Mouse (Mus musculus): ENCODE data around the gene Tmem139. TPM values are rescaled to one million over a fixed set of nuclear protein-coding genes. Genes with fewer than 3 reads are reported as not detected.

The Tmem139 gene
- 0.81 and 1.4 TPM in 2 replicates for polyA plus RNA-seq (2016; fragmentation: Nextera tagmentation; extraction: Ambion mirVana)

DNA sequence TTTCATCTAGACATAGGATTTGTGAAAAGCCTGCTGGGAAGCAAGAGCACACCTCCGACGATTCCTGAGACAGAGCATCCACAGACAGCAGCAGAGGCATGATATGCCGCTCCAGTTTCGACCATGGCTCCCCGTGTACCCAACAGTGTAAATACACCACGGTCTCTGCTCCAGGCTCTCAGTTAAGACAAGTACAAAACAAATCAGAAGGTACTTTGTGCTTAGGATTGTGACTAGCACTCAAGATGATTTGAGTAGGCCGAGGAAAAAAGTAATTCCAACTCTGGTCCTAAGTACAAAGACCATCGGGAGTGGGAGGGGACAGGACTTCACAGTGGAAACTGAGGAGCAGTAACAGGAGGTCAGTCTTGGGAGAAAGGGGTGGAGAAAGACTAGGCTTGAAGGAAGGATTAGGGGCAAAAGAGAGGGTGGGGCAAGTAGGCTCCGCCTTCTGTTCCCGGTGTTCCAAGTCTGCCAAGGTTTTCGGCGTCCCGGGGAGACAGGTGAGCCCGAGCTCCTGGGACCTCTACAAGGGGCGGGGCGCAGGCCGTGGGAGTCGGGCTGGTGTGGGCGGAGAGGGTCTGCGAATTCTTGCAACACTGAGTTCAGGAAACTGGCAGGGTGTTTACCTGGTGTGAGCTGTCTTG is at the start of gene Tmem139:
Gene Tmem139 (plus strand): TSS at position 447 of the 647 bp plus-strand sequence.
- Histone ChIP-seq H3K4me1 (peaks cover 3% of the 10 kb centered on the region), H3K9me3 (replicated peaks) (no peaks in the 10 kb centered on the region), H3K27me3 (no peaks in the 10 kb centered on the region; the same call in 1 of the 2 replicates), H3K4me3 (no peak within 1 kb of the TSS), H3K27ac (no peak within 1 kb of the TSS), H3K36me3 (no peaks in the 10 kb centered on the region), H3K9ac (no peak within 1 kb of the TSS; the same call in 1 of the 2 replicates), H3K4me2 (replicated peaks) (peak within 1 kb of the TSS; percentile 30)
- no peak for ATAC-seq (ENCODE audit: low FRiP score)
- 18% methylated on average over 20 of the region's 20 CpGs for WGBS

DNA sequence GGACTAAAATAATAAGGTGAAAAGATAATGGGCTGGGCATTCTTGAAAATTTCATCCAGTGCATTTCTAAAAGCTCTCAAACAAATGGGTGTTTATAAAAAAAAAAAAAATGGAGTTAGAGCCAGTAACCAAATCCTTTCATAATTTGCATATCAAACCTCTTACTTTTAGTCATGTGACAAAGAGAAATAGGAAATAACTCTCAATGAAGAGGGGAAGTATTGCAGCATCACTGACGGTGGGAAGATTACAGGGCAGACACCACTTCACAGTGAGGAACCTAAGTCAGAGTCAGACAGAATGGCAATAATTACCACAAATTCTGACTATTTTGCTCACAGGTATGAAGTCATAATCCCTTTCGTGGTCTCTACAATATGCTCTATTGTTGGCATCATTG is 46.7 kb upstream of the Tmem139 start, which contains the start of gene Tas2r144:
Gene Tas2r144 (plus strand): TSS at position 301 of the 400 bp plus-strand sequence.
- Histone ChIP-seq H3K9ac (no peak within 1 kb of the TSS), H3K27ac (no peak within 1 kb of the TSS), H3K36me3 (no peaks in the 10 kb centered on the region), H3K4me1 (no peaks in the 10 kb centered on the region), H3K9me3 (replicated peaks) (no peaks in the 10 kb centered on the region), H3K4me3 (no peak within 1 kb of the TSS), H3K27me3 (no peaks in the 10 kb centered on the region), H3K4me2 (replicated peaks) (no peak within 1 kb of the TSS)
- no peak for ATAC-seq (ENCODE audit: low FRiP score)
- WGBS: 85% methylated on average over 2 of the region's 2 CpGs

- no peak overlapping the region for H3K27ac ChIP-seq
- no peak overlapping the region for H3K4me3 ChIP-seq
- no peak overlapping the region for H3K9ac ChIP-seq
- no peaks in the 10 kb centered on the region for H3K27me3 ChIP-seq
- H3K4me2 ChIP-seq (replicated peaks): no peak overlapping the region
- H3K4me1 ChIP-seq: no peaks in the 10 kb centered on the region
- 63% methylated on average over 3 of the region's 3 CpGs for WGBS
- no peaks in the 10 kb centered on the region for H3K36me3 ChIP-seq
- no peaks in the 10 kb centered on the region for H3K9me3 ChIP-seq (replicated peaks)
- ATAC-seq (ENCODE audit: low FRiP score): no peak
These were observed 39.5 kb upstream of the Tmem139 start for GRCm38 (mm10) chr6:42222286-42222685.

GRCm38 (mm10) chr6:42225046-42225445 is 36.7 kb upstream of the Tmem139 start:
- H3K27me3 ChIP-seq: no peaks in the 10 kb centered on the region
- H3K4me3 ChIP-seq: no peak overlapping the region
- no peaks in the 10 kb centered on the region for H3K36me3 ChIP-seq
- no peaks in the 10 kb centered on the region for H3K4me1 ChIP-seq
- no peaks in the 10 kb centered on the region for H3K9me3 ChIP-seq (replicated peaks)
- 83% methylated on average over 4 of the region's 4 CpGs for WGBS
- H3K4me2 ChIP-seq (replicated peaks): no peak overlapping the region
- no peak for ATAC-seq (ENCODE audit: low FRiP score)
- H3K9ac ChIP-seq: no peak overlapping the region
- H3K27ac ChIP-seq: no peak overlapping the region

GRCm38 (mm10) chr6:42227240-42228101 is 34.3 kb upstream of the Tmem139 start:
- Histone ChIP-seq H3K4me1 (no peaks in the 10 kb centered on the region), H3K4me3 (no peak overlapping the region), H3K27ac (no peak overlapping the region), H3K27me3 (no peaks in the 10 kb centered on the region), H3K9ac (no peak overlapping the region), H3K4me2 (replicated peaks) (no peak overlapping the region), H3K9me3 (replicated peaks) (no peaks in the 10 kb centered on the region), H3K36me3 (no peaks in the 10 kb centered on the region)
- 36% methylated on average over 17 of the region's 17 CpGs for WGBS
- no peak for ATAC-seq (ENCODE audit: low FRiP score)

- H3K9me3 ChIP-seq (replicated peaks): no peaks in the 10 kb centered on the region
- H3K9ac ChIP-seq: no peak overlapping the region
- no peaks in the 10 kb centered on the region for H3K4me1 ChIP-seq
- no peaks in the 10 kb centered on the region for H3K27me3 ChIP-seq
- H3K4me3 ChIP-seq: no peak overlapping the region
- no peak overlapping the region for H3K4me2 ChIP-seq (replicated peaks)
- H3K36me3 ChIP-seq: no peaks in the 10 kb centered on the region
- WGBS: 76% methylated on average over 4 of the region's 4 CpGs
- no peak overlapping the region for H3K27ac ChIP-seq
- no peak for ATAC-seq (ENCODE audit: low FRiP score)
These were observed 32.2 kb upstream of the Tmem139 start for GRCm38 (mm10) chr6:42229610-42230009.

GRCm38 (mm10) chr6:42231191-42231590 is 30.6 kb upstream of the Tmem139 start:
- H3K4me1 ChIP-seq: no peaks in the 10 kb centered on the region
- no peaks in the 10 kb centered on the region for H3K9me3 ChIP-seq (replicated peaks)
- no peak overlapping the region for H3K27ac ChIP-seq
- 91% methylated on average over 3 of the region's 3 CpGs for WGBS
- H3K36me3 ChIP-seq: no peaks in the 10 kb centered on the region
- no peak overlapping the region for H3K4me3 ChIP-seq
- H3K9ac ChIP-seq: no peak overlapping the region
- H3K4me2 ChIP-seq (replicated peaks): no peak overlapping the region
- no peaks in the 10 kb centered on the region for H3K27me3 ChIP-seq
- no peak for ATAC-seq (ENCODE audit: low FRiP score)

- Histone ChIP-seq H3K9ac (no peak overlapping the region), H3K9me3 (replicated peaks) (no peaks in the 10 kb centered on the region), H3K4me3 (no peak overlapping the region), H3K27ac (no peak overlapping the region), H3K36me3 (no peaks in the 10 kb centered on the region), H3K4me2 (replicated peaks) (no peak overlapping the region), H3K4me1 (no peaks in the 10 kb centered on the region), H3K27me3 (no peaks in the 10 kb centered on the region)
- ATAC-seq (ENCODE audit: low FRiP score): no peak
- 77% methylated on average over 6 of the region's 6 CpGs for WGBS
These were observed 24.4 kb upstream of the Tmem139 start for GRCm38 (mm10) chr6:42237276-42237805.

GRCm38 (mm10) chr6:42241311-42242045 is 20.3 kb upstream of the Tmem139 start:
- Histone ChIP-seq H3K36me3 (no peaks in the 10 kb centered on the region), H3K4me3 (no peak overlapping the region), H3K27ac (no peak overlapping the region), H3K4me1 (peaks cover 6% of the 10 kb centered on the region; the same call in 1 of the 2 replicates), H3K9me3 (replicated peaks) (no peaks in the 10 kb centered on the region), H3K4me2 (replicated peaks) (no peak overlapping the region), H3K27me3 (peaks cover 6% of the 10 kb centered on the region; the same call in 1 of the 2 replicates), H3K9ac (no peak overlapping the region)
- 77% methylated on average over 6 of the region's 6 CpGs for WGBS
- no peak for ATAC-seq (ENCODE audit: low FRiP score)

DNA sequence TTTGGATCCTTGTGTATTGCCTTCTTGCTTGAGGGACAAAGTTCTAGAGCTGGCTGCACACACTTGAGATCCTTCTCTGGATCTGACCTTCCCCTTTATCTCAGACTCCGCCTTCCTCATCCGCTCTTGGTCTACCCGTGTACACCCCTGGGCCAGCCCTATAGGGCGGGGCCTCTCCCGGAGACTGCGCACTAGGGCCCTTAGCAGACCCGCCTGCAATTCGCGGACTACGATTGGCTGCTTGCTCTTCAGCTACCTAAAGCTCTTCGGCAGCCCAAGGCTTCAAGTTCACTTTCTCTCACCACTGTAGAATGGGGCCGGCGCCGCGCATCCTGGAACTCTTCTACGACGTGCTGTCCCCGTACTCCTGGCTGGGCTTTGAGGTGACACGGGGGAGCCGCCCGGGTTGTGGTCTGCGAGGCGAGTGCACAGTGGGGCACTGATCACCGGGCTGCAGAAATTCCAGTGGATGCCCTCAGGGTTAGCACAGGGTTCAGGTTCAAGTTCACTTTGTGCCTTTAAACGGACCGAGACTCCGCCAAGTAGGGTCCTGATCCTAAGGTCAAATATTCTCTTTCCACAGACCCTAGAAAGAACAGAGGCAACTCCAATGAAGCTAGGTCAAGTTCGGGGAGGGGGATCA is 15.9 kb upstream of the Tmem139 start, which contains the start of gene Gstk1:
Gene Gstk1 (plus strand): TSS at position 225 of the 643 bp plus-strand sequence.
- H3K27ac ChIP-seq: no peak within 1 kb of the TSS
- H3K4me1 ChIP-seq: peaks cover 6% of the 10 kb centered on the region; the same call in 1 of the 2 replicates
- H3K4me3 ChIP-seq: peak within 1 kb of the TSS; percentile 39
- peak; percentile 99 for ATAC-seq (ENCODE audit: low FRiP score)
- peak within 1 kb of the TSS; percentile 50; the same call in 1 of the 2 replicates for H3K9ac ChIP-seq
- no peaks in the 10 kb centered on the region for H3K36me3 ChIP-seq
- peaks cover 11% of the 10 kb centered on the region; the same call in 1 of the 2 replicates for H3K27me3 ChIP-seq
- H3K9me3 ChIP-seq (replicated peaks): no peaks in the 10 kb centered on the region
- H3K4me2 ChIP-seq (replicated peaks): peak within 1 kb of the TSS; percentile 73
- 3% methylated on average over 28 of the region's 28 CpGs for WGBS

DNA sequence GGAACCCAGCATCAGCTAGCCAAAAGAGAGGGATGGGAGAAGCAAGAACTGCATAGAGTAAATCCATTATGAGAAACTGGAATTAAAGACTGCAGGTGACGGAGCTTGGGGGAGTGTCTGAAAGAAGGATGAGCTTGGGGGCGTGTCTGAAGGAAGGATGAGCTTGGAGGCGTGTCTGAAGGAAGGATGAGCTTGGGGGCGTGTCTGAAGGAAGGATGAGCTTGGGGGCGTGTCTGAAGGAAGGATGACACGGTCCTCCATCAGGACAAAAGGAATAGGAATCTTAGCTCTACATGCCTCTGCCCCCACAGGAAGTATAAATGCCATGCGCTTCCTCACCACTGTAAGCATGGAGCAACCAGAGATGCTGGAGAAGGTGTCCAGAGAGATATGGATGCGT is 14.6 kb upstream of the Tmem139 start:
- Histone ChIP-seq H3K9ac (no peak overlapping the region), H3K36me3 (no peaks in the 10 kb centered on the region), H3K9me3 (replicated peaks) (no peaks in the 10 kb centered on the region), H3K27ac (no peak overlapping the region), H3K27me3 (peaks cover 11% of the 10 kb centered on the region; the same call in 1 of the 2 replicates), H3K4me1 (peaks cover 6% of the 10 kb centered on the region; the same call in 1 of the 2 replicates), H3K4me2 (replicated peaks) (peak overlapping the region; percentile 25), H3K4me3 (no peak overlapping the region)
- 9% methylated on average over 8 of the region's 8 CpGs for WGBS
- peak; percentile 33; the same call in 1 of the 2 replicates for ATAC-seq (ENCODE audit: low FRiP score)

Measured in hindbrain, embryonic 12.5 days (tissue).